Mouse (Mus musculus) frontal cortex, adult (tissue): ENCODE data around the gene Robo3.

Source experiments
- ATAC-seq: cut with Nextera tagmentation; 2 replicates; pipeline ENCODE4 v1.9.2; 2017; ENCODE audit warnings: mild to moderate bottlenecking, moderate library complexity, mixed read lengths; ENCODE audit not compliant: low TSS enrichment

Gene Robo3

DNA sequence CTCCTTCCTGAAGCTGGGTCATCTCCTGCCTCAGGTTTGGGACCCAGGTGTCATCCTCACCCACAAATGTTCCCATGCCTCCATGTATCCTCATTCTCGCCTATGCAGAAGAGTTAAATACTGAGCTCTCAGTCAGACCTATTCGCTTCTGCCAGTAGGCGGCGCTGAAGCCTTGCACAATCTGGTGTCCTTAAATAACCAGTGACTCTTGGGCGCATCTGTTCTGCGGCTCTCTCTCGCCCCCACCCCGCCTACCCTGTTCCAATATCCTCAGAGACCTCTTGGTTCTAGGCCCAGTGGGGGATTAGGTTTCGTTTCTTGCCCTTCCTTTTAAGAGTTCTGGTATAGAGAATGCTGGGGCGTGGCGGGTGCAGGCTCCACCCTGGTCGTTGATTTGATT is 2.5 kb downstream of the Robo3 start:
- ATAC-seq: peak; percentile 78

DNA sequence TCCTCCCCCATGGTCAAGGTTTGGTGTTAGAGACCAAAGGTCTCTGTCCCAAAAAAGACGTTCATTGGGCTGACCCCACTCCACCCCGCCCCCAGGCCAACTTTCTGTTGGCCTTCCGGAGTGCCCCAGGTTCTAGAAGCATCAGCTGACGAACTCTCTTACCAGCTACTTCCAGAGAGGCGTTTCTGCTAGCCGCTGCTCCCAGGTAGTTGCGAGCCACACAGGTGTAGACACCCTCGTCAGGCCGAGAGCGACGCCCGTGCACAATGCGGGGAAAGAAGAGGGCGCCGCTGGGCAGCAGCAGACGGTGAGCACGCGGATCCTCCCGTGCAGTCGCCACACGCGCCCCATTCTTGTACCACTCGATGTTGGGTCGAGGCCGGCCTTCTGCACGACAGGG is 3.7 kb downstream of the Robo3 start:
- ATAC-seq: no peak

DNA sequence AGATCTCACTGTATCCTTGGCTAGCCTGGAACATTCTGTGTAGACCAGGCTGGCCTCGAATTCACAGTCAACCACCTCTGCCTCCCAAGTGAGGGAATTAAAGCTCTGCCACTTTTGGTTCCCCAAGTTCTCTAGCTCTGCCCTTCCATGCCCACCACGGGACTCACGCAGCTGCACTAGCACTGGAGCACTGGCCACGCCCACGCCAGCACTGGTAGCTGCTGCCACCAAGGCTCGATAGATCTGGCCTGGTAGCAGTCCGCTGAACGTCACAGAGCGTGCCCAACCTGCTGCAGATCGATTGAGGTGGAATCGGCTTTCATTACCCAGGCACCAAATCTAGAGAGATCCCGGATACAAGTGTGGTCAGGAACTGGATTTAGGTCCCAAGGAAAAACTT is 11.8 kb downstream of the Robo3 start:
- no peak for ATAC-seq

DNA sequence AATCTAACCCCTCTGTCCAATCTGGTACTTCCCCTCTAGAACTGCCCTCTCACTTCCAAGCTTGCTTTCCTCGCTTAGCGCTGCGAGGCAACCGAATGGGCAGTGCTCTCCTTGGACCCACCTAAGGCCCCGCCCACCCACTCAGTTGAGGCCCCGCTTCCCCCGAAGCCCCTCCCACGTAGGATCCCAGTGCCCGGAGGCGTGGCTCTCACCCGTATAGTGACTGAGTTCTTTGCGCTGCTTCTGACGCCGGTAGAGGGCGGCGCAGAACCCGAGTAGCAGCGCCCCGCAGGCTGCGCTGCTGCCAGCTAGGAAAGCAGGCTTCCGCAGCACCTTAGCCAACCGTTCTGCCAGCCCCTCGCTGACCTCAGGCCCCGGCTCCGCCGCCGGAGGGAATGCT is 12.4 kb downstream of the Robo3 start:
- ATAC-seq: peak; percentile 80

DNA sequence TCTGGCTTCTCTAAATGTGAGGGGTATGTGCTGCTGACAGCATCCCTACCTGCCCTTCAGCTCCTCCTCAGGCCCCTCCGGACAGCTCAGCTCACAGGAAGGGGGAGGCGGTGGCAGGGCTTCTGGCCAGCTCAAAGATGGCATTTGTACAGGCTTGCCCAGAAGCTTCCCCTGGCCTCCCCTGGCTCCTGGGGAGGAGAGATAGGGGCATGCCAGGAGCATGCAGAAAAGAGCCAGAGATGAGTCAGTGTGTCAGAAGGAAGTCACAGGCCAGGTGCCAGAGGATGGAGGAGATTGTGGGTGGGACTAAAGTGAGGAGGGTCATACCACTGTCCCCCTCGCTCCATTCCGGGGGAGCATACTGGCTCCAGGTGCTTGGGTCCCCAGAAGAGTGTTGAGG is 14.3 kb downstream of the Robo3 start:
- no peak for ATAC-seq

DNA sequence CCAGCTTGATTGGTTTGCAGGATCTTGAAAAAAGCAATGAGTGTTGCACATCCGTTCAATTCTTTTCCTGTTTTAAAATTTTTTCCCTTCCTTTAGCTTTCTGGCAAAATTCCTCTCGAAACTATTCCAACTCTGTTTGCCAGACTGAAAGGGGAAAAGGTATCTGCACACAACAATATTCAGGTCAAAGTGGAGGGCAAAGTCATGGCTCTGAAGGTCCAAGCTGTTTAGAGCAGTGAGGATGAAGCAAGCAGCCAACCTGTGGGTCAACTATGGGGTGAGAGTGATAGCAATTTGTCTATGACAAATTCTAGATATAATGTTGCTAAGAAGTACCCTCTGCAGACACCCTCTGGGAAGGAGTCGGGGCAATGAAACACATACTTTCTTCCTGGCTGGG is 18.4 kb downstream of the Robo3 start:
- ATAC-seq: no peak

DNA sequence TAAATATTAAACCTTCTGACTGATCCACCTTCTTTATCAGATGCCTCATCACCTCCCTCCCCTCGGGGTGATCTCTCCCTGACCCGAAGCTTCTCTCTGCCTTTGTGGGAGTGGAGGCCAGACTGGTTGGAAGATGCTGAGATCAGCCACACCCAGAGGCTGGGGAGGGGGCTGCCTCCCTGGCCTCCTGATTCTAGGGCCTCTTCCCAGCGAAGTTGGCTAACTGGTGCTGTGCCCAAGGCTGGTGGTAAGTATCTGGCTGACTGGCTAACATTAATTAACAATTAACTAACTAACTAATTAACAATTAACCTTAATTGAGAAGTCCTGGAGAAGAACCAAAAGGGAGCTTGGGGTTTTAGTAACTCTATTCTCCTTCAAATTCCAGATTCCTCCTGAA is 20.1 kb downstream of the Robo3 start:
- no peak for ATAC-seq

DNA sequence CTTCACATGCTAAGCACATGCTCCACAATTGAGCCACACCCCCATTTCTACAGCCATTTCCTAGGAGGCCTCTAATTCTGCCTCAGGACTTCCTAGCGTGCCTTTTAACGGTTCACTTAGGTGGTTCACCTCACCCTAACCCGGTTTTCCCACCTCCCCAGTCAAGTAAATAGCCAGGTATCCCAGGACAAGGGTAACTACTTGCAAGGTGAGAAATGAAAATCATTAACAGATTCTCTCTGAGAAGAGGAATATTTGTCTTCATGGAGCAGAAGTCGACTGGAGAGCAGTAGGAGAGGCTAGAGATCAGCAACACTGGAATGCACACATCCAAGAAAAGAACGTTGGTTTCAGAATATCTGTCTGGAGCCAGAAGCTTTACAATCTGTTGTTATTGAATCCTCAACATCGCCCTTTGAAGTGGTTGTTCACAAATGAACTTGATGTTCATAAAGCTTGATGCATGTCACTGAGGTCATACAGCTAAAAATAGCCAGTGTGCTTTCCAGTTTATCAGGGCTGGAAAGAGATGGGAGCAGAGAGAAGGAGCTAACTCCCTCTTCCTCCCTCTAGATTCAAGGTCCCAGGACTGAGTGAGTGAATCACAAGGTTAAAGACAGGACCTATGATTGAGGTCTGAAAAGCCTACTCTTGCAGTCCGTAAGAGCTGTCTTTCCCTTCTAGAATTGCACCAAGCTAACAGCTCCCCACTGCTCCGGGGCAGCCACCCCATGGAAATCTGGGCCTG is 23.2 kb downstream of the Robo3 start:
- ATAC-seq: no peak

DNA sequence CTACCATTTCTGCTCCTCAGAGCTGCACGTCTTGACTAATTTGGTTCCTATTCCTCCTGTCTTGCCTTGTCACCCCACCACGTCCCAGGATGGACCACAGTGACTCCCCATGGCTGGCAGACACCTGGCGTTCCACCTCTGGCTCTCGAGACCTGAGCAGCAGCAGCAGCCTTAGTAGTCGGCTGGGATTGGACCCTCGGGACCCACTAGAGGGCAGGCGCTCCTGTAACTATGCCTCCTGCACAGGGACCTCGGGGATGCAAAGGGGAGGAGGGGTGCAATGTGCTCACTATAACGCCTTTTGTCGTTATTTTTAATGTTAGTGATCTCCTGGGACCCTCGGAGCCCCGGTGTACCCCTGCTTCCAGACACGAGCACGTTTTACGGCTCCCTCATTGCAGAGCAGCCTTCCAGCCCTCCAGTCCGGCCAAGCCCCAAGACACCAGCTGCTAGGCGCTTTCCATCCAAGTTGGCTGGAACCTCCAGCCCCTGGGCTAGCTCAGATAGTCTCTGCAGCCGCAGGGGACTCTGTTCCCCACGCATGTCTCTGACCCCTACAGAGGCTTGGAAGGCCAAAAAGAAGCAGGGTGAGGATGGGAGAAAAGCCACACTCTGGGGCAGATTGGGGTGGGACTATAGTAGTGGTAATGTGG is 25.1 kb downstream of the Robo3 start:
- ATAC-seq: peak; percentile 35; the same call in 1 of the 2 replicates

DNA sequence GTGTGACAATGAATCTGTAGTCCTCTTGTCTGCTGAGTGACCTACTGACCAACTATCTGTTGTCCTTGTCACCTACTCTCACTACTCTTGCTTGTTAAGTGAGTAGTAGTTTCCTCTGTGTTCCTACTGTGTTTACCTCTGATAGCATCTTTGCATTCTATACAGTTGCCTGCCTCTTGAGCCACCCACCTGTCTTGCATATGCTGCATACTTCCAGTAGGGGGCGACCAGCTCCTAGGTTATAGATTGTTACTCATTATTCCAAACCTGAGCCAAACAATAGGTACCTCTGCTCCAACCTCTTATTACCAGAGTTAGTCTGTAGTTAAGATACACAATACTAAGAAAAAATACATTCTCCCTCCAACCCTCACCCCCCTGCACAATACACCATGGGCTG is 26.7 kb downstream of the Robo3 start:
- peak; percentile 74 for ATAC-seq

DNA sequence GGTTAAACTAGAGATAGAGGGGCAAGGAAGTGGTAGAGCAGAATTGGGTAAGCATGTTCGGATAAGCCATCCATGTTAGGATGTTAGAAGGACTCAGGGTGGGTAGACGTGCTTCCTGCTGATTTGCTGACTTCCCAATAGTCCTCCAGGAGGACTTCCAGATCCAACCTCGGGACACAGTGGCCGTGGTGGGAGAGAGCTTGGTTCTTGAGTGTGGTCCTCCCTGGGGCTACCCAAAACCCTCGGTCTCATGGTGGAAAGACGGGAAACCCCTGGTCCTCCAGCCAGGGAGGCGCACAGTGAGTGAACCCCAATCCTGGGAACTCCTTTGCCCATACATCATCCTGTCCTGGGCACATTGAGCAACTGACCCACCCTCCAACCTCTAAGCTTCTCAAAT is 30.0 kb downstream of the Robo3 start:
- ATAC-seq: no peak

DNA sequence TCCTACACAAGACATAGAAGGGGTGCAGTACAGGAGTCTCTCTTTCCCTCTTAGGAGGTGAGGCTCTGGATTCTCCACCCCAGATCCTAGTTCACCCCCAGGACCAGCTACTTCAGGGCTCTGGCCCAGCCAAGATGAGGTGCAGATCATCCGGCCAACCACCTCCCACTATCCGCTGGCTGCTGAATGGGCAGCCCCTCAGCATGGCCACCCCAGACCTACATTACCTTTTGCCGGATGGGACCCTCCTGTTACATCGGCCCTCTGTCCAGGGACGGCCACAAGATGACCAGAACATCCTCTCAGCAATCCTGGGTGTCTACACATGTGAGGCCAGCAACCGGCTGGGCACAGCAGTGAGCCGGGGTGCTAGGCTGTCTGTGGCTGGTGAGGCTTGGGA is 30.5 kb downstream of the Robo3 start:
- ATAC-seq: no peak

DNA sequence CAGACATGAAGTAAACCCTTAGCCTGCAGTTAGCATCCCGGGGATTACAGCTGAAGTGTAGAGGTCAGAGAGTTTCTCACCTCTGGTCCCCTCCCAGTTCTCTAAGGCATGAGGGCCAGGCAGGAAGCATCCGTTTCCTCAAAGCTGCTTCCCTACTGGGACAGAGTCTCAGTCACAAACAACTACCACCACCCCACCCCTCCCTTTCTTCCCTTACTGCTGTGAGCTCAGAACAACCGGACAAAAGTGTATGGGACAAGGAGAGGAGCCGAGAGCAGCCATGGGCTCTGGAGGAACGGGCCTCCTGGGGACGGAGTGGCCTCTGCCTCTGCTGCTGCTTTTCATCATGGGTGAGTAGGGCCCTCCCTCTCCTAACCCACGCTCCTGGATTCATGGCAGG is 31.2 kb downstream of the Robo3 start, which contains the start of gene Robo4:
Robo4 (plus strand) TSS at position 96 of the 400 bp plus-strand sequence.
- no peak for ATAC-seq

DNA sequence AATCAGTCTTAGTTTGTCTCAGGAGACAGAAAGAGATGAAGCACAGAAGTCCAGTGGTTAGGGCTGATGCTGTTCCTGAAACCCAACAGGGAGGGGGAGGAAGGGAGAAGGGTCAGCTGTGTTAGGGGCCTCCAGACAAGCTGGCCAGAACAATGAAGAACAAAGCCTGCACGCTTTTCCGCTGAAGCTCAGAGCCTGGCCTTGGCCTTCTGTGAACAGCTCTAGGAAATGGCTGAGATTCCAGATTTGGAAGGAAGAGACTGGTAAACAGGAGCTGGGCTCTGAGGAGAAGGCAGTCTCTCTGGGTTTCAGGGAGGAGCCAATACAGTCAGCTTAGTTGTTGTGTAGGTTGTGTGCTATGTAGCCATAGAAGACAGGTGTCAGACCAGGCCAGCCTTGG is 32.5 kb downstream of the Robo3 start:
- no peak for ATAC-seq

DNA sequence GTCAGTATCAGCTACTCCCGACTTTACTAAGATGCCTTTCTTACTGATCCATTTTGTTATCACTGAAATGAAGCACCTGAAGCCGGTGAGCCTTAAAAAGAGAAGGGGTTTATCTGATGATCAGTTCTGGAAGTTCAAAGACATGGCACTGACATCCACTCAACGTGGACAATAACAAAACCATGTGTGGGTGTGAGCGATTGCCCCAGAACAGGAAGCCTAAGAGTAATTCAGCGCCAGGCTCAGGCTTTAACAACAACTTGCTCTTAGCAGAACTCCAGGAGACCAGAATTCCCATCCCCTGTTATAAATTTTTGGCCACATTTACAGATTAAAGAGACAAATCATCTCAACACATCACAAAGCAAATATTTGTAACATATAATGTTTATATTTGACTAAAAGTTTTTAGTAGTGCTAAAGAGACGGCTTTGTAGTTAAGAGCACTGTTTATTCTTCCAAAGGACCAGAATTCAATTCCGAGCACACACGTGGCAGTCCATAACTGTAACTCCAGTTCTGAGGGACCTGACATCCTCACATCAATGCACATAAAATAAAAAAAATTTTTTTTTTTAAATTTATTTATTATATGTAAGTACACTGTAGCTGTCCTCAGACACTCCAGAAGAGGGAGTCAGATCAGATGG is 39.4 kb downstream of the Robo3 start:
- ATAC-seq: no peak

DNA sequence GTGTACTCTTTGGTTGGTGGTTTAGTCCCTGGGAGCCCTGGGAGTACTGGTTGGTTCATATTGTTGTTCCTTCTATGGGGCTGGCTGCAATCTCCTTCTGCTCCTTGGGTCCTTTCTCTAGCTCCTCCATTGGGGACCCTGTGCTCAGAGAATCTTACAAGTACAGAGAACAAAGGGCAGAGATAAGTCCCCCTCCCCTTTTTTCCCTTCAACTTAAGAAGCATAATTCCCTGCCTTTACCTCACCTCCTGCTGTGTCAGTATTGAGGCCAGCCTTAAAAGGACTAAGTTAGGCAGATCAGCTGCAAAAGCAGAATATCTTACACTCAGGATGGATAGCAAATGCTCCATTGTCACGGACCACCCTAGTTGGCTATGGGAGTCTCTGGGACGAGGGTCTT is 41.0 kb downstream of the Robo3 start:
- ATAC-seq: no peak

DNA sequence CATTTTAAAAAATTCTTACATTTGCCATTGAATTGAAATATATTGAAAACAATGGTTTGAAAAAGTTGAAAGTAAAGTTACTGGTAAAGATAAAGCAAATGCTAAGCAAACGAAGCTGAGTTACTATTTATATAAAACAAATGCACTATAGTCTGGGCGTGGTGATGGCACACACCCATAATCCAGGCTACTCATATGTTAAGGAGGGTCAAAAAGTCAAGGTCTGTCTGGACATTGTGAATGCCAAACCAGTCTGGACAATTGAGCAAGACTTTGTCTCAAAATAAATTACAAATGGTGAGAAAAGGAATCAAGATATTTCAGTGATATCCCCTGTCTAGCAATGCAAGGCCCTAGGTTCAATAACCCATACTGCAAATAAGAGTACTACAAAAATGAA is 42.2 kb downstream of the Robo3 start:
- no peak for ATAC-seq

DNA sequence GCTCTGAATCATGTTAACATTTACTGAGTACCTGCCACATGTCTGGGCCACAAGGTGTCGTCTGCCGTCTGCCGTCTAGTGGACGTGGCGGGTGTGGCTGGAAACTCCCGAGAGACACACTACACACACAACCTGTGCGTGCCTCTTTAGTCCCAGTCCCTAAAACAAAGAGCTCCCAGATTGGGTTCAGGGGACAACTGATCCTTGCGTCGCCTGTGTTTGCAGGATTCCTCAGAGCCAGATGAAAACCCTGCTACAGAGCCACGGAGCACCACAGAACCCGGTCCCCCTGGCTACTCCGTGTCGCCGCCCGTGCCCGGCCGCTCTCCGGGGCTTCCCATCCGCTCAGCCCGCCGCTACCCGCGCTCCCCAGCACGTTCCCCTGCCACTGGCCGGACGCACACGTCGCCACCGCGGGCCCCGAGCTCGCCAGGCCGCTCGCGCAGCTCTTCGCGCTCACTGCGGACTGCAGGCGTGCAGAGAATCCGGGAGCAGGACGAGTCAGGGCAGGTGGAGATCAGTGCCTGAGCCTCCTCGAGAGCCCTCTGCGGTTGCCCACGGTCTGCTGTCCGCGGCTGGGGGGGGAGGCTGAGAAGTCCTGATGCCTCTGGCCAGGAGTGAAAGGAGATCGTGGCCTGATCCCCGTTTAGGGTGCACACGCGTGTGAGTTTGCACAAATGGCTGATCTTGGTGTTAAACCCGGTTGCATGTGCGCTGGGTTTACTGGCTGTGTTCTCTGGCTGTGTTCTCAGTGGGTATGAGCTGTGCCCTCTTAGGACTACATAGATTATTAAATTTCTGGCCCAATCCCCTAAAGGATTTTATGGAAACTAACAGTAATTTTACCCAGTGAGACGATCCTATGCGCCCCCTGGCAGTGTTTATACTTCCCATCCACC is 48.5 kb downstream of the Robo3 start:
- peak; percentile 75 for ATAC-seq

DNA sequence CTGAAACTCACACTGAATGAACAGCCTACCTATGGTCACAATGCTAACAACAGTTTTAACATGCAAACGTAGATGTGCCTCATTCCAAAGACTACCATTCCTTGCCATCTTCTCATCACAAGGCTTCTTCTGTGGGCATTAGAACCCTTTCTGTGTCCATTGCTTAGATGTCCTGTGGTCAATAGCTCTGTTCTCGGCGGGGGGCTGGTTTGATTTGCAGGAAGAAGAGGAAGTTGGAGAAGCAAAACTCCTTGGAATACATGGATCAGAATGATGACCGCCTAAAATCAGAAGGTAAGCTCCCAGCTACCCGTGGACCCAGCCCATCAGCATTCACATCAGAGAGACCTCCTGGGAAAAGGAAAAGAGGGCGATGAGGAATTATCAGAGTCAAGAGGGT is 49.9 kb downstream of the Robo3 start:
- ATAC-seq: no peak

DNA sequence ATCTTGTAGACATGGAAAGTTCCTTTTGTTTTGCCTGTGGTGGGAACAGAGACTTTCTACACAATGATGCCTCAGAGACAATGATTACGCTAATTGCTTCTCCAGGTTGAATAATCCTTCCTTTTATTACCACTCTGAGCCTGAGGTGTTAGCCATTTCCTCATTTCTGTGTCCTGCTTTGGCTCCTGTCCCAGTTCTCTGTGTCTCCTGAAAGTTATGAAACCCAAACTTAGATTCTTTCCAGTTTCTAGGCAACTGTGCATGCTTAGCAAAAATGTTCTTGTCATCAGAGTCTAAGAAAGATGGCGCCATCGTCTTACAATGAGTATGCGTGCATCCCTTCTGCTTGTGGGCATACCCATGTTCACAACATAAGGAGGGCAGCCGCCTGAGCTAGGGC is 57.3 kb downstream of the Robo3 start:
- ATAC-seq: peak; percentile 51

DNA sequence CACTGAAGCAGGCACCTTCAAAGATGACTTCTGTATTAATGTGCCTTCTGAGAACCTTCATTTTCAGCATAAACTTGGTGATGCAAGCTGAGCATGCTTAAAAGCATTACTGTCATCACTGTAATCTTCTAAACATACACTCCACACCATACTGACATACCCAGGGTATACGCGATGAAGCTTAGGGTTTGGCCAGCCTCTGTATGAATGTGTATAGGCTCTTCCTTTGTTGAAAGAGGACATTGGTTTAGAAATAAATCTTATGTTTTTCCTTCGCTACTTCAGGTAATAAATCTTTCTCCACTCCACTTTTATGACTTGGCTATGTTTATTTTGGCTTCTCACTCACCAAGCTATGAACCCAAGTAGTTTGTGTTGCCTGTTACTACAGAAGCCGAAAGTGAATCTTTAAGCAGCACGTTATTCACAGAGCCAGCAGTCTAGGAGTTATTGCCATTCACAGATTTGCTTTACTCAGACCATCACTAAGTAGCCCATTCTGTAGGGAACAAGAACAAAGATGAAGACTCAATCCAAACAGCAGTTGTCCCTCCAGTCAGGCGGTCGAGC is 61.7 kb downstream of the Robo3 start:
- no peak for ATAC-seq

DNA sequence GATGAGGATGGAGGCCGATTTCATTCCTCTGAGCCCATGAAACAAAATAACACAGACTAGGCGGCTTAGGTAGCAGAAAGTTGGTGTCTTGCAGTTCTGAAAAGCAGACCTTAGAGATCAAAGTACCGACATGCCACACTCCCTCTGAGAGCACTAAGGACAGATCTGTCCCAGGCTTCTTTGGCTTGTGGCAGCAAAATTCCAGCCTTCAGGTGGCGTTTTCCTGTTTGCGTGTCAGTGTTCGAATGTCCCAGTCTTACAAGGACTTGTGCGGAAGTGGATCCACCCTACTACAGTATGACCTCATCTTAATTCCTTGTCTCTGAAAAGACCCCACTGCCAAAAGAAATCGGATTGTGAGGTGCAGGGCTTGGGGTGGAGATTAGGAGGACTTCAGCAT is 64.2 kb downstream of the Robo3 start:
- no peak for ATAC-seq
